Mouse (Mus musculus) hindbrain, embryonic 15.5 days (tissue): ENCODE results near the gene Coq8b. TPM values are rescaled to one million over a fixed set of nuclear protein-coding genes. Genes with fewer than 3 reads are reported as not detected.

Source experiments
- ATAC-seq: fragments of 200-750 bp; cut with Nextera tagmentation; 2 replicates; pipeline ENCODE4 v1.8.0; 2017; ENCODE audit warnings: low read depth, moderate number of reproducible peaks, moderate TSS enrichment; ENCODE audit not compliant: low FRiP score
- H3K27ac ChIP-seq: fragments of 300-500 bp; sonication (generic); replicated peaks from 2 replicates; pipeline ENCODE4 v1.5.1; 2015; ENCODE audit warnings: mild to moderate bottlenecking, inconsistent platforms
- H3K27me3 ChIP-seq: fragments of 300-500 bp; sonication (generic); 2 replicates; pipeline ENCODE4 v1.6.1; 2015; ENCODE audit warnings: control low read depth, inconsistent platforms
- H3K36me3 ChIP-seq: fragments of 300-500 bp; sonication (generic); 2 replicates; pipeline ENCODE4 v1.6.1; 2015; ENCODE audit warnings: control low read depth, inconsistent platforms
- H3K4me1 ChIP-seq: fragments of 300-500 bp; sonication (generic); replicated peaks from 2 replicates; pipeline ENCODE4 v1.6.1; 2015; ENCODE audit warnings: control low read depth, inconsistent platforms
- H3K4me2 ChIP-seq: fragments of 300-500 bp; sonication (generic); 2 replicates; pipeline ENCODE4 v1.6.1; 2015; ENCODE audit warnings: moderate library complexity, mild to moderate bottlenecking, inconsistent platforms
- H3K4me3 ChIP-seq: fragments of 300-500 bp; sonication (generic); 2 replicates; pipeline ENCODE4 v1.5.1; 2015; ENCODE audit warnings: mild to moderate bottlenecking, inconsistent platforms
- H3K9ac ChIP-seq: fragments of 300-500 bp; sonication (generic); 2 replicates; pipeline ENCODE4 v1.6.1; 2015; ENCODE audit warnings: inconsistent platforms
- H3K9me3 ChIP-seq: fragments of 300-500 bp; sonication (generic); 2 replicates; pipeline ENCODE4 v1.6.1; 2016; ENCODE audit warnings: control low read depth, inconsistent platforms
- WGBS: fragments of 180-500 bp; shearing (Covaris S2); methylation state at CpG from one replicate; pipeline ENCODE4 v1.1.7; 2015; 5-methylcytosine and 5-hydroxymethylcytosine counted together
- polyA plus RNA-seq: library from polyadenylated mRNA; unstranded; fragments of >200 nt; fragmentation: Nextera tagmentation; extraction: Ambion mirVana; gene quantifications from 2 replicates; pipeline ENCODE4 v1.2.1, GENCODE M21; 2015

The Coq8b gene
- polyA plus RNA-seq, 1 experiment from 2014 or later: 23.2 TPM

DNA sequence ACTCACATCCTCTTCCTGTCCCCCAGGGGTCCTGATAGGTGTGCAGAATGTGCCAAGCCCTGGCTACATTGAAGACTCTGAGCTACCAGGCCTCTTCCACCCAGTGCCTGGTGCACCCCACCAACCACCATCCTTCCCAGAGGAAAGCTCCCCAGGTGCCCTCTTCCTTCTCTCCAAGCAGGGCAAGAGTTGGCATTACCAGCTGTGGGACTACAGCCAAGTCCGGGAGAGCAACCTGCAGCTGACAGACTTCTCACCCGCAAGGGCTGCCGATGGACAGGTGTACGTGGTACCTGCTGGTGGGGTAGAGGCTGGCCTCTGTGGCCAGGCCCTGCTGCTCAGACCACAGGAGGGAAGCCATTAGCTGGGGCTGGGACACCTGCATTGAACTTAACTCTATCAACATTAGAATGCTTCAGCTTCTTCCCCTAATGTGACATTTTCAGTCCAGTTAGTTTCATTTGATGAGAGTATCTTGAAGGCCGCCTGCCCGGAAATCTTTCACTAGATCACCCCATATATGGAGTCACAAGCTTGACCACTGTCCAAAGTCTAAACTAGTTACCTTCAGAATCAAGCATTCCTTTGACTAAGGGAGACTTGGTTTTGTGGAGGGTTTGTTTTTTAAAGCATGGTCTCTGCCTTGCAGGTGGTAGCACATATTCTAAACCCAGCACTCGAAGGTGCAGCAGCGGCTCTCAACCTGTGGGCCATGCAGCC, 28.9 kb upstream of the Coq8b start:
- 96% methylated on average over 8 of the region's 8 CpGs for WGBS
- H3K27ac ChIP-seq: no peak overlapping the region
- no peak for ATAC-seq
- peaks cover 34% of the 10 kb centered on the region for H3K36me3 ChIP-seq
- no peak overlapping the region for H3K4me3 ChIP-seq
- no peak overlapping the region for H3K4me2 ChIP-seq
- no peaks in the 10 kb centered on the region for H3K4me1 ChIP-seq
- no peaks in the 10 kb centered on the region for H3K27me3 ChIP-seq
- H3K9me3 ChIP-seq: no peaks in the 10 kb centered on the region
- H3K9ac ChIP-seq: no peak overlapping the region

DNA sequence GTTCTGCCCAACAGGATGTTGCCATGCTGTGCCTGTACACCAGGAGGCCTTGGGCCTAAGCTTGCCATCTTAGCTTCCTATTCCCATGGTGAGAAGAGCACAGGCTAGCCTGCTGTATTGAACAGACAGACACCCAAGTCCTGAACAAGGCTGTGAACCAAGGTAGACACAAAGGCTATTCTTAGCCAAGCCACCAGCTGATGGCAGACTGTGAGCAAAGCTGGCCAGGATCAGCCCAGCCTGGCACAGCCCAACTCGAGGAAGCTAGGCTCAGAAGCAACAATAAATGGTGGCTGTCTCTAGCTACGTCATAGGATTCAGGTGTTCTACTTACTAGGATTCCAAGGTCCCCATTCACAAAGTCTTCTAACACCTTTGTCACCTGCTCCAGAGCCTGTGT, 20.2 kb upstream of the Coq8b start:
- 83% methylated on average over 2 of the region's 2 CpGs for WGBS
- no peak for ATAC-seq
- Histone ChIP-seq H3K27me3 (no peaks in the 10 kb centered on the region), H3K9ac (no peak overlapping the region), H3K9me3 (no peaks in the 10 kb centered on the region), H3K4me1 (no peaks in the 10 kb centered on the region), H3K4me2 (no peak overlapping the region), H3K4me3 (no peak overlapping the region), H3K36me3 (peaks cover 76% of the 10 kb centered on the region), H3K27ac (no peak overlapping the region)

DNA sequence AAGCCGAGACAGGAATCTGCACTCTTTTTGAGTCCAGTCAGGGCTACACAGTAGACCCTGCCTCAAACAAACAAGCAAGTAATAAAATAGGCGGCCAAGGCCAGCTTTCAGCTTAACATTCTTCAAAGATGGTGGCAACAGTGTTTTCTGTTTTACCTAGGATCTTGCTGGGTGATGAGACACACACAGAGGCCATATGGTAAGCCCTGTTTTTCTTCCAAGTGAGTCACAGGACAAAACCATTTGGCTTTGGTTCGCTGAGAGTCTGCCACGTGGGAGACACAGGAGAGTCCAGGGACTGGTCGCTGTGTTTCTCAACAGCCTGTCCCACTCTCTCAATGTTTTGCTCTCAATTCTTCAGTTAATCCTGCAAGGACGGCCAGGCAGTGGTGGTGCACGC, 14.2 kb upstream of the Coq8b start:
- peaks cover 41% of the 10 kb centered on the region for H3K36me3 ChIP-seq
- WGBS: 87% methylated on average over 7 of the region's 7 CpGs
- ATAC-seq: no peak

GRCm38 (mm10) chr7:27219937-27220336, 12.9 kb upstream of the Coq8b start:
- H3K4me3 ChIP-seq: no peak overlapping the region
- WGBS: 66% methylated on average over 11 of the region's 11 CpGs
- no peaks in the 10 kb centered on the region for H3K27me3 ChIP-seq
- H3K9me3 ChIP-seq: no peaks in the 10 kb centered on the region
- H3K36me3 ChIP-seq: peaks cover 31% of the 10 kb centered on the region; the same call in 1 of the 2 replicates
- ATAC-seq: no peak
- H3K27ac ChIP-seq: no peak overlapping the region
- no peak overlapping the region for H3K4me2 ChIP-seq
- no peak overlapping the region for H3K9ac ChIP-seq
- H3K4me1 ChIP-seq: peaks cover 19% of the 10 kb centered on the region

More for the DNA sequence above, 14.2 kb upstream of the Coq8b start:
- H3K4me3 ChIP-seq: no peak overlapping the region
- no peaks in the 10 kb centered on the region for H3K9me3 ChIP-seq
- H3K4me1 ChIP-seq: peaks cover 6% of the 10 kb centered on the region
- H3K9ac ChIP-seq: no peak overlapping the region
- no peak overlapping the region for H3K27ac ChIP-seq
- H3K27me3 ChIP-seq: no peaks in the 10 kb centered on the region
- H3K4me2 ChIP-seq: no peak overlapping the region

DNA sequence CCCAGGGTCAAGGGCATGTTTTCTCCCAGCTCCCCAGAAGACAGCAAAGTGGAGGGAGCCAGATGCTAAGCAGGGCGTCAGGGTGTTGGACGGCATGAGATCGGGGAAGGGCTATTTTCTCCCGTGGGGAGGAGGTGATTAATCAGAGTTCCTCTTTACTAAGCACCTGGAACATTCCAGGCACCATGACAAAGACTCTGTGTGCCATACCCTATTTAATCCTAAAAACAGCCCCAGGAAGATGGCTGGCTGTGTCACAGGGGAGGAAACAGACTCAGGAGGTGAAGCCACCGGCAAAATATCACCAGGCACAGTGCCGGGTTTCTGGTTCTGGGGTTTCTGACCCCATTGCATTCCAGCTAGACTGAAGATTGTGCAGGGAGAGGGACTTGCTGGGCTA, 10.9 kb upstream of the Coq8b start:
- Histone ChIP-seq H3K27ac (no peak overlapping the region), H3K4me2 (no peak overlapping the region), H3K9ac (no peak overlapping the region), H3K9me3 (no peaks in the 10 kb centered on the region), H3K27me3 (no peaks in the 10 kb centered on the region), H3K4me3 (no peak overlapping the region), H3K36me3 (peaks cover 22% of the 10 kb centered on the region; the same call in 1 of the 2 replicates), H3K4me1 (peaks cover 39% of the 10 kb centered on the region)
- WGBS: 78% methylated on average over 6 of the region's 6 CpGs
- no peak for ATAC-seq

GRCm38 (mm10) chr7:27222538-27222937, 10.3 kb upstream of the Coq8b start:
- peaks cover 45% of the 10 kb centered on the region for H3K4me1 ChIP-seq

GRCm38 (mm10) chr7:27224877-27225575, 7.8 kb upstream of the Coq8b start:
- peak overlapping the region; percentile 91 for H3K9ac ChIP-seq
- H3K4me2 ChIP-seq: peak overlapping the region; percentile 85
- 65% methylated on average over 11 of the region's 11 CpGs for WGBS
- ATAC-seq: no peak
- no peaks in the 10 kb centered on the region for H3K27me3 ChIP-seq
- H3K4me3 ChIP-seq: peak overlapping the region; percentile 66
- H3K4me1 ChIP-seq: peaks cover 53% of the 10 kb centered on the region
- no peaks in the 10 kb centered on the region for H3K9me3 ChIP-seq
- no peaks in the 10 kb centered on the region; the same call in 1 of the 2 replicates for H3K36me3 ChIP-seq
- H3K27ac ChIP-seq: no peak overlapping the region

More at GRCm38 (mm10) chr7:27222538-27222937, 10.3 kb upstream of the Coq8b start:
- Histone ChIP-seq H3K36me3 (peaks cover 18% of the 10 kb centered on the region; the same call in 1 of the 2 replicates), H3K27ac (no peak overlapping the region), H3K27me3 (no peaks in the 10 kb centered on the region), H3K4me2 (no peak overlapping the region), H3K9me3 (no peaks in the 10 kb centered on the region), H3K4me3 (no peak overlapping the region), H3K9ac (no peak overlapping the region)
- 89% methylated on average over 1 of the region's 1 CpGs for WGBS
- ATAC-seq: no peak

DNA sequence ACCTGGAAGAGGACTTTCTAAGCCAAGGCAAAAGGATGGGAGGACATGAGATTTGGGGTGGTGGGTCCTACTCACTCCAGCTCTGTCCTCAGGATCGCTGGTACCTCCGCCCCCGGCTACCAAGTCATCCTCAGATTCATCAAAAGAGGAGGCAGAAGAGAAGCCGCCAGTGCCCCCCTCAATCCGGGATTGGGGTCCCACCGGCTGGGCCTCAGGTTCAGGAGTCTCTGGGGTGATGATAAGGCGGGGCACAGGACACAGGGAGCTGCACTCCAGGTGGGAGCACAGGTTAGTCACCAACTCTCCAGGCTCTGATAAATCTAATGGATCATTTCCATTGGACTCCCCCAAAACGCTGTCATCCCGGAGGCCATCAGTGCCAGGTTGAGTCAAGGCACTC, 5.5 kb upstream of the Coq8b start:
- no peaks in the 10 kb centered on the region for H3K9me3 ChIP-seq
- peaks cover 56% of the 10 kb centered on the region for H3K4me1 ChIP-seq
- ATAC-seq: no peak
- no peaks in the 10 kb centered on the region for H3K27me3 ChIP-seq
- peak overlapping the region; percentile 91 for H3K9ac ChIP-seq
- peak overlapping the region; percentile 66 for H3K4me3 ChIP-seq
- peak overlapping the region; percentile 85; the same call in 1 of the 2 replicates for H3K27ac ChIP-seq
- peak overlapping the region; percentile 85 for H3K4me2 ChIP-seq
- 31% methylated on average over 9 of the region's 9 CpGs for WGBS
- H3K36me3 ChIP-seq: no peaks in the 10 kb centered on the region; the same call in 1 of the 2 replicates

- H3K9ac ChIP-seq: peak overlapping the region; percentile 91
- ATAC-seq: 0 out of 2 replicates have a peak, but pooled peaks have one; percentile 1
- 2% methylated on average over 10 of the region's 10 CpGs for WGBS
- no peaks in the 10 kb centered on the region; the same call in 1 of the 2 replicates for H3K36me3 ChIP-seq
- H3K27me3 ChIP-seq: no peaks in the 10 kb centered on the region
- peak overlapping the region; percentile 85 for H3K4me2 ChIP-seq
- H3K4me1 ChIP-seq: peaks cover 60% of the 10 kb centered on the region
- peak overlapping the region; percentile 85 for H3K27ac ChIP-seq
- H3K9me3 ChIP-seq: no peaks in the 10 kb centered on the region
- H3K4me3 ChIP-seq: peak overlapping the region; percentile 66
Measured at GRCm38 (mm10) chr7:27227676-27228075, 5.1 kb upstream of the Coq8b start.

DNA sequence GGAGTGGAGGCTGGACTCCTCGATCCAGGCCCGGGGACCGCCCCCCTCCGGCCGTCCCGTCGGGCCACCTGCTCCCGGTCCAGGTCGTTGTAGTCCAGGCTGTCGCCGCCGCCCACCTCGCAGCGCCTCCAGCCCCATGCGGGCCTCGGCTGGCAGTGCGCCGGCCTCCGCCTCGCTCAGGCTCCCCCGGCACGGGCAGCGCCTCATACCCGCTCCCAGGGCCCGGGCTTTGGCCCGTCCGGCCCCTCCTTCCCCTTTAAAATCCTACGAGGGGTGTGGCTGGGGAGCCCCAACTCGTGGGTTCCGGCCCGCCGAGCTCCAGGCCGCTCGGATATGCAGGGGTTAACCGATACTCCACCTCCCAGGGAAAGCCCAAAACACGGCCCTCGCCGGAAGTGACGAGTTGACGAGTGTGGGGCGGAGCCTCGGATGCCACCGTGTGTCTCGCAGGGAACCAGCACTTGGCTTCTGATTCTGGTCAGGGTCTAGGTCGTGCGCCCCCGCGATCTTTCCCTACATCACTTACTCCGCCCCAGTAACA, 4.5 kb upstream of the Coq8b start, which contains the start of gene Itpkc:
Itpkc (minus strand) TSS at position 381 of the 541 bp plus-strand sequence.
- H3K4me3 ChIP-seq: peak within 1 kb of the TSS; percentile 66
- under 1% methylated on average over 48 of the region's 49 CpGs for WGBS
- peaks cover 58% of the 10 kb centered on the region for H3K4me1 ChIP-seq
- peak; percentile 81 for ATAC-seq
- no peaks in the 10 kb centered on the region for H3K9me3 ChIP-seq
- peak within 1 kb of the TSS; percentile 85 for H3K27ac ChIP-seq
- peak within 1 kb of the TSS; percentile 91 for H3K9ac ChIP-seq
- H3K27me3 ChIP-seq: no peaks in the 10 kb centered on the region
- H3K36me3 ChIP-seq: no peaks in the 10 kb centered on the region
- H3K4me2 ChIP-seq: peak within 1 kb of the TSS; percentile 85

GRCm38 (mm10) chr7:27228865-27229264, 4.0 kb upstream of the Coq8b start:
- peaks cover 58% of the 10 kb centered on the region for H3K4me1 ChIP-seq
- peak overlapping the region; percentile 85 for H3K4me2 ChIP-seq
- 18% methylated on average over 6 of the region's 6 CpGs for WGBS
- H3K9ac ChIP-seq: peak overlapping the region; percentile 91
- H3K27me3 ChIP-seq: no peaks in the 10 kb centered on the region
- no peaks in the 10 kb centered on the region for H3K36me3 ChIP-seq
- H3K27ac ChIP-seq: peak overlapping the region; percentile 85
- H3K9me3 ChIP-seq: no peaks in the 10 kb centered on the region
- ATAC-seq: no peak
- H3K4me3 ChIP-seq: peak overlapping the region; percentile 66

GRCm38 (mm10) chr7:27230781-27231180, 2.0 kb upstream of the Coq8b start:
- Histone ChIP-seq H3K4me2 (no peak overlapping the region), H3K36me3 (no peaks in the 10 kb centered on the region), H3K27me3 (no peaks in the 10 kb centered on the region), H3K4me1 (peaks cover 45% of the 10 kb centered on the region), H3K9me3 (no peaks in the 10 kb centered on the region), H3K9ac (no peak overlapping the region), H3K27ac (no peak overlapping the region), H3K4me3 (no peak overlapping the region)
- WGBS: 80% methylated on average over 4 of the region's 4 CpGs
- ATAC-seq: no peak
